Comparison of ENCODE assay signal across 18 mouse cellular contexts in the genomic region with DNA sequence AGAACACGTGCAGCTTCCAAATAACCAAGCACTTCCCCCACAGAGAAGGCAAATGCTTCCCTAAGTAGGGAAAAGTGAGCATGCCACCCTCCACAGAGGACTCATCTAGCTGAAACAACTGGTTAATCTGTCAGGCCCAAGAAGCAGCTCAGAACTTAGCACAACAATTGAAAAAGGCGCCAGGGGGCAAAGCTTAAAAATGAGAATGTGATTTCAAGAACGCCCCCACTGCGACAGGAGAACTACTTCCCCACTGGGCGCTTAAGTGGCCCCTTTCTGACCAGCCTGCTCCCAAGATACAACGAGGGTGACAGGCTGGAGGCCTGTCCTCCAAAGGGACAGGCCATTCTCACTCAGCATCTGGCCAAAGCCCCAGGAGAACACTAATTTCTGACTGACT.
"Had no signal": no experiment of that assay in that cellular context is flagged by ENCODE, and none has a peak within 500 bp of the region (broad histone marks: within the 10 kb centered on the region; RNA-seq: fewer than 3 reads in every experiment).

No protein-coding gene starts in this region.

- H3K27me3 ChIP-seq: midbrain, embryonic 12.5 days; neural tube, embryonic 13.5 days; neural tube, embryonic 15.5 days had no signal

- H3K4me2 ChIP-seq: lung, embryonic 14.5 days; midbrain, embryonic 12.5 days; neural tube, embryonic 13.5 days; neural tube, embryonic 15.5 days had no signal

- DNase-seq: lung, adult 18-20 months; lung, embryonic 14.5 days; lung, postnatal 10 days; lung, postnatal 4 days; midbrain, embryonic 14.5 days; retina, postnatal 1 day; right cerebral cortex, adult 18-20 months; right cerebral cortex, postnatal 25 days; right cerebral cortex, postnatal 4 days; spleen, adult 18-20 months; thymus, adult 2 months; thymus, postnatal 36 days had no signal

- ATAC-seq: midbrain, embryonic 16.5 days had no signal

- H3K4me3 ChIP-seq: midbrain, embryonic 10.5 days; midbrain, embryonic 12.5 days; myocyte; neural tube, embryonic 13.5 days; neural tube, embryonic 15.5 days had no signal

- H3K9ac ChIP-seq: lung, embryonic 14.5 days; midbrain, embryonic 12.5 days; neural tube, embryonic 13.5 days; neural tube, embryonic 15.5 days had no signal

- H3K4me1 ChIP-seq: neural tube, embryonic 13.5 days had no signal

- H3K36me3 ChIP-seq: midbrain, embryonic 10.5 days; midbrain, embryonic 12.5 days had no signal

- H3K27ac ChIP-seq: midbrain, embryonic 10.5 days; midbrain, embryonic 12.5 days; neural tube, embryonic 13.5 days; neural tube, embryonic 15.5 days had no signal

- H3K9me3 ChIP-seq: midbrain, embryonic 10.5 days; midbrain, embryonic 12.5 days; neural tube, embryonic 13.5 days; neural tube, embryonic 15.5 days had no signal
